Mouse (Mus musculus) brain, embryonic 14.5 days (tissue): ENCODE data around the gene Tmem259.

Experiments
- CTCF ChIP-seq: fragments of 200-500 bp; IDR thresholded peaks from 2 replicates; pipeline ENCODE4 v1.5.1; 2012; ENCODE audit warnings: inconsistent platforms, mild to moderate bottlenecking, moderate library complexity, borderline replicate concordance; ENCODE audit not compliant: insufficient read depth, insufficient read length; ENCODE audit errors: extremely low read depth
- POLR2A ChIP-seq: fragments of 200-500 bp; IDR thresholded peaks from 2 replicates; pipeline ENCODE4 v1.6.1; 2012; ENCODE audit warnings: mild to moderate bottlenecking, inconsistent platforms, borderline replicate concordance; ENCODE audit not compliant: poor library complexity, insufficient read depth, insufficient read length, severe bottlenecking; ENCODE audit errors: extremely low read depth

- no peak for TF ChIP-seq CTCF
- TF ChIP-seq POLR2A, result no peak
These were observed 33.2 kb upstream of the Tmem259 start for GRCm38 (mm10) chr10:80017361-80017760.
